Mouse (Mus musculus): ENCODE measurements around the gene Atf7ip. TPM values are rescaled to one million over a fixed set of nuclear protein-coding genes. Genes with fewer than 3 reads are reported as not detected.

Atf7ip gene
- polyA plus RNA-seq, 1 experiment from 2014 or later, result 56.1 TPM

- TF ChIP-seq CTCF (IDR thresholded peaks at IDR 0.05; ENCODE audit: low read depth), result peak; percentile 82
- no peaks in the 10 kb centered on the region for H3K27me3 ChIP-seq (ENCODE audit: insufficient read depth, low read length)
- 0 out of 2 replicates have a peak, but pooled peaks cover 4% of the 10 kb centered on the region for H3K9me3 ChIP-seq (ENCODE audit: low read depth, low read length)
- H3K4me1 ChIP-seq (ENCODE audit: insufficient read depth), result peaks cover 35% of the 10 kb centered on the region
- no peak overlapping the region for H3K4me2 ChIP-seq
- peak; percentile 92 for DNase-seq
- H3K27ac ChIP-seq (ENCODE audit: low read depth), result peak overlapping the region; percentile 96
- H3K36me3 ChIP-seq (ENCODE audit: insufficient read depth), result no peaks in the 10 kb centered on the region
- no peak for ATAC-seq (ENCODE audit: insufficient read depth)
- no peak overlapping the region for H3K9ac ChIP-seq
- 46% methylated on average over 14 of the region's 14 CpGs for WGBS
- H3K4me3 ChIP-seq (ENCODE audit: low read depth, low read length), result no peak overlapping the region
Observed at GRCm38 (mm10) chr6:136466956-136467750, 38.8 kb upstream of the Atf7ip start.

- H3K36me3 ChIP-seq (ENCODE audit: insufficient read depth), result no peaks in the 10 kb centered on the region
- ATAC-seq (ENCODE audit: insufficient read depth), result no peak
- 30% methylated on average over 5 of the region's 5 CpGs for WGBS
- 0 out of 2 replicates have a peak, but pooled peaks cover 4% of the 10 kb centered on the region for H3K9me3 ChIP-seq (ENCODE audit: low read depth, low read length)
- no peaks in the 10 kb centered on the region for H3K27me3 ChIP-seq (ENCODE audit: insufficient read depth, low read length)
- peaks cover 35% of the 10 kb centered on the region for H3K4me1 ChIP-seq (ENCODE audit: insufficient read depth)
- no peak for TF ChIP-seq CTCF (IDR thresholded peaks at IDR 0.05; ENCODE audit: low read depth)
- no peak overlapping the region for H3K9ac ChIP-seq
- H3K4me3 ChIP-seq (ENCODE audit: low read depth, low read length), result no peak overlapping the region
- H3K27ac ChIP-seq (ENCODE audit: low read depth), result peak overlapping the region; percentile 96
- H3K4me2 ChIP-seq, result no peak overlapping the region
- peak; percentile 42 for DNase-seq
Observed at GRCm38 (mm10) chr6:136467837-136468236, 38.1 kb upstream of the Atf7ip start.

DNA sequence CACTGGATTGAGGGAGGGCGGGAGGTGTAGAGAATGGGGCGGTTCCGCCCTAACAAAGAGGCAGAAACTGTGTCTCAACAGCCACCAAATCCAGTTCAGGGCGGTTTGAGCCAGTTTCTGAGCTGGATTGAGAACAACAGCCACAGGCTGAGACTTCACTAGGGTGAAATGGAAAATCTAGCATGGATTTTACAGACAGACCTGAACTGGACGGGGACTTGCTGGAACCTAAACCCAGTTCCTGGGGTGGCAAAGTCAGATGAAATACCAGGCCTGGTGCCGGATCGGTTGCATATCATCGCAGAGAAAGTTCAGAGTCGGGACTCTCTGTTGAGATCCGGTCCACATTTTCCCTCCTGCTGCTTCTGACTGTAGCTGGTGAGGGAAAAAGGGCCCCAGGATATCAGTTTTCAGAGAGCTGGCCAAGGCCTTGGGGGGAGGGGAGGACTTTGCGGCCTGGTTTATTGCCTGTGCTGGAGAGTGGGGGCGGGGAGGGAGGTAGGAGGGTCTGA lies 37.5 kb upstream of the Atf7ip start:
- 5% methylated on average over 12 of the region's 12 CpGs for WGBS
- Histone ChIP-seq H3K9ac (no peak overlapping the region), H3K4me2 (peak overlapping the region; percentile 8; the same call in 1 of the 2 replicates), H3K27ac (ENCODE audit: low read depth) (peak overlapping the region; percentile 96), H3K9me3 (ENCODE audit: low read depth, low read length) (0 out of 2 replicates have a peak, but pooled peaks cover 4% of the 10 kb centered on the region), H3K4me1 (ENCODE audit: insufficient read depth) (peaks cover 35% of the 10 kb centered on the region), H3K36me3 (ENCODE audit: insufficient read depth) (no peaks in the 10 kb centered on the region), H3K4me3 (ENCODE audit: low read depth, low read length) (no peak overlapping the region), H3K27me3 (ENCODE audit: insufficient read depth, low read length) (no peaks in the 10 kb centered on the region)
- ATAC-seq (ENCODE audit: insufficient read depth), result peak; percentile 91
- no peak for TF ChIP-seq CTCF (IDR thresholded peaks at IDR 0.05; ENCODE audit: low read depth)
- DNase-seq, result peak; percentile 100

- ATAC-seq (ENCODE audit: insufficient read depth) (peak; percentile 10), DNase-seq (peak; percentile 67)
- 14% methylated on average over 12 of the region's 12 CpGs for WGBS
- H3K27me3 ChIP-seq (ENCODE audit: insufficient read depth, low read length), result no peaks in the 10 kb centered on the region
- H3K27ac ChIP-seq (ENCODE audit: low read depth), result peak overlapping the region; percentile 96
- 0 out of 2 replicates have a peak, but pooled peaks cover 4% of the 10 kb centered on the region for H3K9me3 ChIP-seq (ENCODE audit: low read depth, low read length)
- H3K4me3 ChIP-seq (ENCODE audit: low read depth, low read length), result no peak overlapping the region
- H3K4me2 ChIP-seq, result peak overlapping the region; percentile 8; the same call in 1 of the 2 replicates
- H3K4me1 ChIP-seq (ENCODE audit: insufficient read depth), result peaks cover 35% of the 10 kb centered on the region
- H3K9ac ChIP-seq, result no peak overlapping the region
- no peak for TF ChIP-seq CTCF (IDR thresholded peaks at IDR 0.05; ENCODE audit: low read depth)
- no peaks in the 10 kb centered on the region for H3K36me3 ChIP-seq (ENCODE audit: insufficient read depth)
Observed at GRCm38 (mm10) chr6:136468974-136469792, 36.8 kb upstream of the Atf7ip start.

GRCm38 (mm10) chr6:136469807-136470206 lies 36.2 kb upstream of the Atf7ip start:
- H3K27me3 ChIP-seq (ENCODE audit: insufficient read depth, low read length), result no peaks in the 10 kb centered on the region
- peak overlapping the region; percentile 96 for H3K27ac ChIP-seq (ENCODE audit: low read depth)
- ATAC-seq (ENCODE audit: insufficient read depth) (no peak), DNase-seq (no peak)
- no peak overlapping the region for H3K4me3 ChIP-seq (ENCODE audit: low read depth, low read length)
- H3K4me2 ChIP-seq, result no peak overlapping the region
- H3K36me3 ChIP-seq (ENCODE audit: insufficient read depth), result no peaks in the 10 kb centered on the region
- 0 out of 2 replicates have a peak, but pooled peaks cover 4% of the 10 kb centered on the region for H3K9me3 ChIP-seq (ENCODE audit: low read depth, low read length)
- 70% methylated on average over 9 of the region's 9 CpGs for WGBS
- no peak overlapping the region for H3K9ac ChIP-seq
- peaks cover 31% of the 10 kb centered on the region for H3K4me1 ChIP-seq (ENCODE audit: insufficient read depth)
- no peak for TF ChIP-seq CTCF (IDR thresholded peaks at IDR 0.05; ENCODE audit: low read depth)

DNA sequence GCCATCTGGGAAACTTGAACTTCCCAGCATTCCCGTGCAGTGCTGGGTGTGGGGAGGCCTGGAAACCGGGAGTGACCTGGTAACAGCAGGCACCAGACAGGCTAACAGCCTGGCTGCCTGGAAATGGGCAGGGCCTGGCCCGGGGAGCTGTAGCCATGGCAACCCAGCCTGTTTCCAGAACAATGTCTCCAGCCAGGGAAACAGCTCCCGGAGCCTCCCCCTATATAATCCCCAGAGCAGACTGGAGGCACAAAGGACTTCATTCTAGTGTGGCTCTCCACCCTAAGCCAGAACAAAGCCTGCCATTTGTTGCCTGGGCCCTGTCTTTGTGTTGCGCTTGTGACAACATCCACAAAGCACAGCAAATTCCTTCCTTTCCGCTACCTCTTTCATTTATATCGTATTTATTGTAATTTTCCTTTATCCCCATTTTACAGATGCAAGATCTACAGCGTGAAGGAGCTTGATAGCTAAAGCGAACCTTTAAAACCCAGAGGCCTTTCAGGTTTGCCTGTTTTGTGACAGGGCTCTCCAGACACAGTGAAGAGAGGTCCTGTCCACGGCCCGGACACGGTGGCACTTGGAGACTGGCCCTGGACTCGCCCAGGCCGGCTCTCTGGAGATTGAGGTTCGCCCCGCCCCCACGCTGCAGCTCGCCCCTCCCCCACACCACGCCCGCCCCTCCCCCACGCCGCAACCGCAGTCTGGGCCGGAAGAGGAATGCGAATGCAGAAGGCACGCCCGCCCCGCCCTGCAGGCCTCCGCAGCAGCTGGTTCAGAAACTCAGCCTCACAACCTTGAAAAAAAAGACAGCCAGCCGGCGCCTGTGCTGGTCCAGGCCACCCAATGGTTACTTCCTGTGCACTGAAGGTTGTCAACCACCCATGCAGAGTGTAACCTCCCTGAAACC lies 35.4 kb upstream of the Atf7ip start:
- ATAC-seq (ENCODE audit: insufficient read depth), result peak; percentile 62
- Histone ChIP-seq H3K27me3 (ENCODE audit: insufficient read depth, low read length) (no peaks in the 10 kb centered on the region), H3K27ac (ENCODE audit: low read depth) (peak overlapping the region; percentile 96), H3K4me2 (peak overlapping the region; percentile 21), H3K36me3 (ENCODE audit: insufficient read depth) (no peaks in the 10 kb centered on the region), H3K9me3 (ENCODE audit: low read depth, low read length) (0 out of 2 replicates have a peak, but pooled peaks cover 4% of the 10 kb centered on the region), H3K9ac (no peak overlapping the region), H3K4me1 (ENCODE audit: insufficient read depth) (peaks cover 31% of the 10 kb centered on the region), H3K4me3 (ENCODE audit: low read depth, low read length) (no peak overlapping the region)
- peak; percentile 91 for DNase-seq
- WGBS, result 9% methylated on average over 31 of the region's 31 CpGs
- no peak for TF ChIP-seq CTCF (IDR thresholded peaks at IDR 0.05; ENCODE audit: low read depth)

Data from lung, embryonic 14.5 days (tissue).